Mouse (Mus musculus): ENCODE measurements around the gene Arvcf.

DNA sequence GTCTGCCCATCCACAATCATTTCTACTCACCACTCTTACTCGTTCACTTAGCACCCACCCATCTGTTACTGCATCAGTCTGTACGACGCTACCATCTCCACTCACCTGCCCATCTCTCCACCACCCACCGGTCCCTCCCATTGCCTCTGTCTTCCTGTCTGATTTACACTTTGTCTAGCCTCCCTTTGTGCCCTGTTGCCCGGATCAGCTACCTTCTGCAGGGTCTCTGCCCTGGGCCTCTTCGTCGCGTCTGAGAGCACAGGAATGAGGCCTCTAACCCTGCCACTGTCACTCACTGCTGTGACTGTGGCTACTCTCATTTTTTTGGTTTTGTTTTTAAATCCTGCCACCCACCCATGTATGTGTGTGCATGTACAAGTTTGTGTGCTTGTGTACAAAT is 36.7 kb downstream of the Arvcf start:
- no peak for TF ChIP-seq CTCF (IDR thresholded peaks at IDR 0.05; ENCODE audit: borderline replicate concordance, insufficient read depth, low read depth, low read length)
- no peak for TF ChIP-seq POLR2A (IDR thresholded peaks at IDR 0.05; ENCODE audit: borderline replicate concordance, insufficient read depth, low read length)
